Mouse (Mus musculus) frontal cortex, postnatal 25 days (tissue): ENCODE data around the gene Gbp8.
"Not testable (repeated sequence)": the region's sequence is repeated elsewhere in the genome, so short reads cannot be mapped to it uniquely, and the experiment has no call there.

Experiments
- DNase-seq, 2 experiments: peaks; one replicate each; pipeline ENCODE4 v3.0.0; 2022; ENCODE audit warnings: low spot score in 2 of 2

Gene Gbp8

DNA sequence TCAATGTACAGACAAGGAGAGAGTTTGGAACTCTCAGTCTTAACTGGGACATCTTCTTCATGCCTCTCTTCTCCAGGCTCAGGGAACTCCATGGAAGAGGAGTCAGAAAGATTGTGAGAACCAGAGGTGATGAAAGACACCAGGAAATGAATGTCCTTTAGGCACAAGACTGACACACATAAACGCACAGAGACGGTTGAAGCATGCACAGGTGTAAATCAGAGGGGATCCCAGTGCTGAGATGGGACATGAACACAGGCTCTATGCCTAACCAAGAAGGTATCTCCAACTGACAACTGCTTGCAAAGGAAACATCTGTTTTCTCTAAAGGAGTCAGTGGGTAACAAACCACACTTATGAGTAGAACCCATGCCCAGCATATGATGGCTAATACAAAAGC lies 79.1 kb downstream of the Gbp8 start:
- no peak for DNase-seq

DNA sequence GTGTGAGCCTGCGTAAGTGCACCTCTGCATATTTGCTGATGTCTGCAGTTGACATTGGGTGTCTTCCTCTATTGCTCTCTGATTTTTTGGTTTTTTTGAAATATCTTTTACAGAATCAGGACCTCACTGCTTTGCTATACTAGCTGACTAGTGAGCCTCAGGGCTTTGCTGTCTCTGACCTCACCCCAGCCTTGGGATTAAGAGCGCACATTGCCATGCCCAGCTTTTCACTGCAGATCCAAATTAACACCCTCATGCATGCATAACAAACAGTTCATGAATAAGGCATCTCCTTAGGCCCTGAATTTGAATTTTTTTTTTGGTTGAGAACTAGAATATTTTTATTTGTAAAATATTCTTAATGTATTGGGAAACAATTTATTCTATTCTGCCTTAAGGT lies 84.1 kb downstream of the Gbp8 start:
- no peak for DNase-seq

DNA sequence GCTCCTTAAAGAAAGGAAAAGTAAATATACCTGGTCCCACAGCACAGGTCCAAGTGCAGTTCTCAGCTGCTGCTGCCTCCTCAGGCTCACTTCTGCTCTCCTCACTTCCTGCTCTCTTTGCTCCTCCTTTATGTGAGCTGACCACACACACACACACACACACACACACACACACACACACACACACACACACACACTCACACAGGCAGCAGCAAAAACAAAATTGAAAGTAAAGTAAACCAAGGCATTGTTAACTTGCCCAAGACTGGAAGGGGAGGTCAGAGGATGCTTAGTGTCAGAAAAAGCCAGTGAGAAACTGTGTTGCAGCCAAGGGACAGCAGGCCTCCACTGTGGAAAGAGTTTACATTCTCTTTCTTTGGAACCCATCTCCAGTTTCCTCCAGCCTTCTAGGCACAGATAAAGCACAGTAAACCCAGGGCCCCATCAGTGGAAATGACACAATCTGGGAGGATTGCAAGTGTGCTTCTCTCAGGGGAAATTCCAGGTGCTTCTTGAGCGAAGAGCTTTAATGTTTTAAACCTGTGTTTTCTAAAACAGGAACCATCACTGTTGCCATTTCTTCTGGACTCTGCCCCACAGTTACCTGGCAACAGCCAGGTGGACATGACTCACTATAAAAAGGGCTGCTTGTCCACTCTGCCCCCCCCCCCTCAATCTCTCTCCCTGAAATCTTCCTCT lies 85.7 kb downstream of the Gbp8 start:
- not testable (repeated sequence) for DNase-seq

DNA sequence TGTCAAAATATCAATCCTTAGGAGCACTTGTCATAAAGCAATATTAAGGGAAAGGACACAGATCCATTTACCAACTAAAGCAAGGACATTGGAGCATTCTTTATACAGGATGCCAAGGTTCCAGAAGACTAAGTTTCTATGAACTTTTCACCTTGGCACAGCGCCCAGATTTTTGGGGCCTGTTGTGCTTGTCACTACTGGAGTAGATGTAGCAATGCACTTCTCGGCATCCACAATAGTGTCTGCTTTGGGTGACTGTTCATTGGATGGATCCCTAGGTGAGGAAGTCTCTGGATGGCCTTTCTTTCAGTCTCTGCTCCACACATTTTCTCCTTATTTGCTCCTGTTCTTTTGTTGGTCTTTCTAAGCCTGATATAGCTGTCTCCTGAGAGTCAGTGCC lies 107.0 kb downstream of the Gbp8 start:
- DNase-seq: no peak

DNA sequence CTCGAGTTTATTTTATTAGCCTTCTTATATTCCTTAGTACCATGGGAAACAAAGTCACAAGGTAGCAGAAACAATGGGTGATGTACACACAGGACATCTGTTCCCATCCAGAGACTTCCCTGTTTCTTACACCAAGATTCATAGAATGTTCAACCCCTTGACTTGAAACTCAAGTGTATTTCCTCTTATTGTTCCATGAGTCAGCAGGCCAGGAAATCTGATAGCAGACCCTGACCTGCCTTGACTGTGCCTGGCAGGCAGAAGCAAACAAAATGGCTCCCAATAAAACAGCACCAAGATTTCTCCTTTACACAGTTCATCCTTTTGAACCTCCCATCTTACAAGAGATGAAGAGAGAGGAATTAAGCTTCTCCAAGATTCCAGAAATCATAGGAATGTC lies 126.8 kb downstream of the Gbp8 start:
- DNase-seq: no peak

DNA sequence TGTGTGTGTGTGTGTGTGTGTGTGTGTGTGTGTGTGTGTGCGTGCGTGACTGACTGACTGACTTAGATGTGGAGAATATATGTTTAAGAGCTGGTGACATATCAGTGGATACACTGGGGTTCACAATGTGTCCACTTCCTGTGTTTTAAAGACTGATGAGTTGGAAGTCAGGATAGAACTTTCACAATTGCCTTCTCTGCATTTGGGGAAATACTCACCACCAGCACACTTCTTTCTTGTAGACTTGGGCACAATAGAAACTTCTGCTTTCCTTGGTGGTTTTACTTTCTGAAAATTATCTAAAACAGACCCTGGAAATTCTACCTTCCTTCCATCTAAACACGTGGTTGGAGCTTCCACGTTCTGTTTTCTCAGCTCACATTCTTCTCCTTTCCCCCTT lies 127.8 kb downstream of the Gbp8 start:
- DNase-seq: no peak

DNA sequence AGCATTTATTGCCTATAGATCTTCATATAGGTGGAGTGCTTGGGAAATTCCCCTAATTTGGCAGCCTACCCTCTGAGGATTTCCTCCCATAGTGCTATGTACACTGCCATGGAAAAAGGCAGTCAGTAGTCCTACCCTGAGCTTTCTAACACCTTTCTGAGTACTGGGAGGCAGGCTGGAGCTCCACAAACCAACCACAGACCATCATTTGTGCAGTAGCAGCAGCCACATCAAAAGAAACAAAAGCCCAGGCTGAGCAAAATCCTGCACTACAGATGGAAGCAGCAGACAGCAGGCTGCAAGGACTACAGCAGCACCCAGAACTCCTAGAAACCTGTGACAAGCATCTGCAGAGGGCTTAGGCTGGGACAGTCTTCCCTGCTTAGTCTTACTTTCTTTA lies 129.0 kb downstream of the Gbp8 start:
- no peak for DNase-seq

DNA sequence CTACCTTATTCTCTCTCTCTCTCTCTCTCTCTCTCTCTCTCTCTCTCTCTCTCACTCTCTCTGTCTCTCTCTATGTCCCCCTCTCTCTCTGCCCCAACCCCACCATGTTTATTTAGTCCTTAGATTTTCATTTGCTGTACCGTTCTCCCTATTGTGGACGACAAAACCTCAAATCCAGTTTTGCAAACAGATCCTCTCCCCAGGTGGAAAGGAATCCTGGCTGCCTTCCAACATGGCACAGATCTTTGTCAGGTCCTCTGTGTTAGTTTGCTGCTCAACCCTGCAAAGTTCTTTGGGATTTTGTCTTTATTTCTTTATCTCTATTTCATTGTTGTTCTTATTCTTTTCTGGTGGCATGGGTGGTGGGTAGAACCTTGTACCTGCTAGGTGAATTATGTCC lies 149.9 kb downstream of the Gbp8 start:
- no peak for DNase-seq

DNA sequence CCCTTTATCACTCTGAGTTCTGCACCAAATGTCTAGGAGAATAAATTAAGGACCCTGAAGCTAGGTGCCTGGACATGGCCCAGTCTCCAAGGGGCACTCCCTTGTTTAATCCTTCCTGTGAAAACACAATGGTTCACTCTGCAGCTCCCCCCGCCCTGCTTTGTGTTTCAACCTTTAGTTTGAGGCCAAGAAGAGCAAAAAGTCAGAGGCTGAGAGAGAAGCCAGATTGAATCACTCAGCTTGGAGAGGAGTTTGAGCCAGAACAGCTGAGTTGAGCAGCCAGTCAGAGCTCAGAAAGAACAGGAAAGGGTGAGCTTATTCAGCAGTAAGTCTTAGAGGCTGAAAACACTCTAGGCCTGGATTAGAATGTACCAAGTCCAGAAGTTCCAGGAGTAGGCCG lies 151.3 kb downstream of the Gbp8 start:
- DNase-seq: no peak

DNA sequence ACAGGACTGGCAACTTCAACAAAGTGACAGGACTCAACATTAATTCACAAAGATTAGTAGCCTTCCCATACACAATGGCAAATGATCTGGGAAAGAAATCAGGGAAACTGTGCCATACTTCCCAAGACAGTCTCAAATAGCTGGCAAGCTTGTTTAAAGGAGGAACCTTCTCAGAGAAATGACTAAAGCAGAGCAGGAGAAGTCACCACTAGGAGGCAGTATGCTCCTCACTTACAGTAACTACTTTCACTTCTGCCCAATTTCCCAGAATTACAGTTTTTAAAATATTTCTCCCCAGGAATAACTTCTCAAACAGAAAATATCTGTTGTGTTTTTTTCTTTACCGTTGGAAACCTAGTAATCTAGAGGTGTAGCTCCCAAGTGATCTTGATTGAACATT lies 152.6 kb downstream of the Gbp8 start:
- DNase-seq: no peak

DNA sequence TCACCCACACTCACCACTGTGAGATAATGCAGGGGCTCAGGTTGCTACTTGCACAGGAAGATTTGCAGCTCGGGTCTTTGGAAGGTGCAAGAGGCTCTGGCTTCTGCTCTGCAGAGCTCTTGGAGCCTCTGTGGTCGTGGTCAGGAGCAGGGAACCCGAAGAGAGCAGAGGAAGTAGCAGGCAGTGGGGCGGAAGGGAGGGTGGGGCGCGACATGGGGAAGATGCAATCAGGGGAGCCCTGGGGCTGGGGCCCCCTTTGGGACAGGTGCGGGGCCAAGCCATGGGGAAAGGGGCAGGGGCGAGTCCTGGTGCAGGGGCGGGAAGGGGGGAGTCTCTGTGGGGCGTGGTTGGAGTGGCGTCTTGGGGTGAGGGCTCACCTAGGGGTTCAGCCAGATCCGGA lies 156.8 kb downstream of the Gbp8 start, which contains the start of gene Abcg3:
Gene Abcg3, minus strand, starts transcription at position 184 of the 400 bp plus-strand sequence.
- DNase-seq: no peak

DNA sequence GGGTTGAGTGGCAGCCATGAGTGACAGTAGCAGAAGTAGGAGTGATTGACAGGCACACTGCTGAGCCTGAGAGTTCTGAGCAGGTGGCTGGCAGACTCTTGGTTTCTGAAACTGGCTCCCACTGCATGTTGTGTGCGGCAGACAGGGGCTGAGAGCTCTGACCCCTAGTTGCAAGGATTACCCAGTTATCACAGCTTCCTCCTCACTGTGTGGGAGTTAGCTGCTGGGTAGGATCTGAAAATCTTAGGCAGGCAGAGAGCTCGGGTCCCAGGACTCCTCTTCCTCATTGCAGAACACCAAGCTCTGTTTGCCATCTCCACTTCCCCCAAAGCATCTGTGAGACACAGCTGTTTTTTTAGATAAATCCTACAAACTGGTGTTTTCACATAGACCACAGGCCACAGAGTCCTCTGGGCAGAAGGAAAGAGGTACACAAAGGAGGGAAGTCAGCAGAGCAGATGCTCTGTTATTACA lies 160.3 kb downstream of the Gbp8 start:
- DNase-seq: no peak
